Mouse (Mus musculus): ENCODE measurements around the gene Xrcc6. TPM values are rescaled to one million over a fixed set of nuclear protein-coding genes. Genes with fewer than 3 reads are reported as not detected.

The Xrcc6 gene
- total and polyA plus RNA-seq, 3 experiments: 12.4 to 154 (median 50.1) TPM

DNA sequence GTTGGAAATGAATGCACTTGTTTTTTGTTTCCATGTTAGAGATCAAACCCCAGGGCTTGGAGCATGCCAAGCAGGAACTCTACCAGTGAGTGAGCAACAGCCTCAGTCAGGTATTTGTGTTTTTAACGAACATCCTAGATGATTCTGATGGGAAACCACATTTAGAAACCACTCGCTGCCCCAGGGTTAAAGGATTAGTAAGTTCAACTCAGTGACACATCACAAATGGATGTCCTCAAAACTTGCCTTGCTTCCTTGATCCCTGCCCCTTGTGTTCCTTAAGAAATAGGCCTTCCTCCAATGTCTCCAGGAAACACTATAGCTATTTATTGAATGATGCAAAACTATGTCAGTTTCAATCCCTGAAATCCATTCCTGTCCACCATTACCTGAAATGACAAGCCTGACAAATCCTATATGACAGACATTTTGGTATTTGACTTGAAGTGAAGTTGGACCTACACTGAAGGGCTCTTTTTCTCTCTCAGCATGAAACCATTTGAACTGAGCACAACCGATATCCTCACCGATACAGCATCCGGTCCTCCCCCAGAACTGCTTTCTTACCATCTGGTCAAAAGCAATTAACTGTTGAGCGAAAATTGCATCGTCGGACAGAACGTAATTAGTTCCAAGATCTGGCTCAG lies 27.2 kb downstream of the Xrcc6 start:
- ATAC-seq (ENCODE audit: extremely low read depth, insufficient number of reproducible peaks, low FRiP score, poor library complexity, severe bottlenecking): no peak
- H3K36me3 ChIP-seq (replicated peaks): peaks cover 41% of the 10 kb centered on the region
- no peaks in the 10 kb centered on the region for H3K27me3 ChIP-seq (ENCODE audit: insufficient read depth, low read length)
- TF ChIP-seq TAL1 (conservative IDR thresholded peaks at IDR 0.05; ENCODE audit: low read depth, low read length) (no peak), GATA1 (IDR thresholded peaks at IDR 0.05; ENCODE audit: borderline replicate concordance, low read length) (no peak), CTCF (IDR thresholded peaks at IDR 0.05; ENCODE audit: low read depth, low read length) (no peak), GATA2 (IDR thresholded peaks at IDR 0.05; ENCODE audit: borderline replicate concordance, low read depth, low read length) (no peak), POLR2AphosphoS5 (IDR thresholded peaks at IDR 0.05; ENCODE audit: insufficient replicate concordance, low read depth, low read length) (no peak)
- peaks cover 39% of the 10 kb centered on the region for H3K4me1 ChIP-seq (ENCODE audit: insufficient read depth, low read depth, low read length)
- no peaks in the 10 kb centered on the region for H3K9me3 ChIP-seq (replicated peaks)
- DNase-seq (ENCODE audit: low spot score): no peak
- peak overlapping the region; percentile 96 for H3K4me3 ChIP-seq (ENCODE audit: low read depth, low read length)

DNA sequence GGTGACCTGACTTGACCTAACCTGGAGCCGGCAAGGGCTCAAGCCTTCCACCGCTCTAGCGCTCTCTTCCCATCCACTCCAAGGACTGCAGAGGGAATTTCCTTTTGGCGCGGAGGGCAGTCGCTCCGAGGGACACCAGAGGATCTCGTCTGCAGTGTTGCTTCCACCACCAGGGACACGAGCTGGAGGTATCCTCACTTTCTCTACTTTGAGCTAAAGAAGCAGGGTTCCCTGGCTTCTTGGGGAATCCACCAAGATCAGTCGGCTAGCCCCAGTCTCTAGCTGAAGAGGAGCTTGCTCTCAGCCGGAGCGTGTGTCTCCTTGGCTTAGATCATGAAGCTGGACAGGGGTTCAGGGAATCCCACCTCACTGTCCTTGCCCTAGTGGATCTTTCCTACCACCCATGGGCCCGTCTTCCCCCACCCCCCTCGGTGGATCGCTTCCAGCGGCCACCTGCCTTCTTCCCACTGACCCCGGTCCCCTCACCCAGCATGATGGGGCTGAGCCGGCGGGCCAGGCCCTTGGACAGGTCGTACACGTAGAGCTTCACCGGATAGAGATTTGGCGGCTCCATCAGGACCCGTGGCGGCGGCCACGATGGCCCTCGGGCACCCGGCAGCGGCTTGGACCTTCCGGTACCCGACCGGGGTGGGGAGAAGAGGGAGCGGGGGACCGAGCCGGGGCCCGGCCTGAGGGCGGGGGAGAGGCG lies 27.9 kb downstream of the Xrcc6 start:
- peak; percentile 58 for DNase-seq (ENCODE audit: low spot score)
- ATAC-seq (ENCODE audit: extremely low read depth, insufficient number of reproducible peaks, low FRiP score, poor library complexity, severe bottlenecking): no peak
- Histone ChIP-seq H3K36me3 (replicated peaks) (peaks cover 46% of the 10 kb centered on the region), H3K4me3 (ENCODE audit: low read depth, low read length) (peak overlapping the region; percentile 96), H3K4me1 (ENCODE audit: insufficient read depth, low read depth, low read length) (peaks cover 39% of the 10 kb centered on the region), H3K27me3 (ENCODE audit: insufficient read depth, low read length) (no peaks in the 10 kb centered on the region), H3K9me3 (replicated peaks) (no peaks in the 10 kb centered on the region)
- TF ChIP-seq GATA2 (IDR thresholded peaks at IDR 0.05; ENCODE audit: borderline replicate concordance, low read depth, low read length): no peak
- TF ChIP-seq CTCF (IDR thresholded peaks at IDR 0.05; ENCODE audit: low read depth, low read length): no peak
- no peak for TF ChIP-seq GATA1 (IDR thresholded peaks at IDR 0.05; ENCODE audit: borderline replicate concordance, low read length)
- no peak for TF ChIP-seq TAL1 (conservative IDR thresholded peaks at IDR 0.05; ENCODE audit: low read depth, low read length)
- no peak for TF ChIP-seq POLR2AphosphoS5 (IDR thresholded peaks at IDR 0.05; ENCODE audit: insufficient replicate concordance, low read depth, low read length)

DNA sequence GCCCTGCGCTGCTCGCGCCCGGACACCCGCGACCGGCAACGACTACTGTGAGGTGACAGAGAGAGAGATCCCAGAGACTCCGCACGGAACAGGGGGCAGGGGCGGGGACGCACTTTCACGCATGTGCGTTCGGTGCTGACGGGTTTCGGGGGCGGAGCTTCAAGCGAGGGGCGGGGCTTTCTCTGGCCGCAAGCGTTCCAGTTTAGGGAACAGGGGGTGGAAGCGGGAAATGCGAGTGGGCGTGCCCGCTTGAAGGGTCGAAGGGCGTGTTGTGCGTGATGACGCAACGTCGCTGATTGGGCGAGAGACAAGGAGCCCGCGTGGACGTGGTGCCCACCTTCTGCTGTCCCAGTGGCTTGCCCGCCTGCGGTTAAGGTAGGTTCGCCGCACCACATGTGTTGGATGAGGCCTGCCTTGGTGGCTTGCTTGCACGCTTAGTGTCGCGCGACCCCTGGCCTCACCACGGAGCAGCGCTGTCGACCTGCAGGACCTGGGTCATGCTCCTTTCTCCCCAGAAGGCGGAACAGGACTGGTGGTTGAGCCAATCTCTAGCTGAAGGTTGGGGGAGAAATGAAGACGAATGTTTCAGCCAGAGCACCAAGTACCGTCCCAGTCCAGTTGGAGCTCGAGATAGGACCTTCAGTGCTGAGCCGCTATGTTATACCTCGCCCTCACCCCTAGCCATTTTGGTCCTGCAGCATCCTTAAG lies 28.6 kb downstream of the Xrcc6 start:
- DNase-seq (ENCODE audit: low spot score): peak; percentile 90
- peak; percentile 98 for ATAC-seq (ENCODE audit: extremely low read depth, insufficient number of reproducible peaks, low FRiP score, poor library complexity, severe bottlenecking)
- Histone ChIP-seq H3K27me3 (ENCODE audit: insufficient read depth, low read length) (no peaks in the 10 kb centered on the region), H3K9me3 (replicated peaks) (no peaks in the 10 kb centered on the region), H3K4me1 (ENCODE audit: insufficient read depth, low read depth, low read length) (peaks cover 39% of the 10 kb centered on the region), H3K36me3 (replicated peaks) (peaks cover 43% of the 10 kb centered on the region), H3K4me3 (ENCODE audit: low read depth, low read length) (peak overlapping the region; percentile 96)
- TF ChIP-seq CTCF (IDR thresholded peaks at IDR 0.05; ENCODE audit: low read depth, low read length) (no peak), GATA2 (IDR thresholded peaks at IDR 0.05; ENCODE audit: borderline replicate concordance, low read depth, low read length) (peak; percentile 16; the same call in 1 of the 2 replicates)

DNA sequence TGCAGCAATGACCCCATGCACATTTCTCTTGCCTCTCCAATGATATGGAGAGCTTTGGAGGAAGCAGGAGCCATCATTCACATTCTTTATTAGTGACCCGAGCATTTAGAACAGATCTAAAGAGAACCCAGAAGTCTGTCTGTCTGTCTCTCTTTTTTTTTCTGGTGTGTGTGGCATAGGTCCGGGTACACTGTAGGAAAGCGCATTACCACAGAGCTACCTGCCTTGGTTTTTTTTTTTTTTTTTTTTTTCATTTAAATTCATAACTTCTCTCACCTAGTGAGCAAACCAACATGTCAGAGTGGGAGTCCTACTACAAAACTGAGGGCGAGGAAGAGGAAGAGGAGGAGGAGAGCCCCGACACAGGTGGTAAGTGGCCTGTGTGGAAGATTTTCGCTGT lies 29.2 kb downstream of the Xrcc6 start:
- Histone ChIP-seq H3K9me3 (replicated peaks) (no peaks in the 10 kb centered on the region), H3K4me3 (ENCODE audit: low read depth, low read length) (peak overlapping the region; percentile 96), H3K27me3 (ENCODE audit: insufficient read depth, low read length) (no peaks in the 10 kb centered on the region), H3K36me3 (replicated peaks) (peaks cover 46% of the 10 kb centered on the region), H3K4me1 (ENCODE audit: insufficient read depth, low read depth, low read length) (peaks cover 41% of the 10 kb centered on the region)
- DNase-seq (ENCODE audit: low spot score) (no peak), ATAC-seq (ENCODE audit: extremely low read depth, insufficient number of reproducible peaks, low FRiP score, poor library complexity, severe bottlenecking) (no peak)
- TF ChIP-seq GATA1 (IDR thresholded peaks at IDR 0.05; ENCODE audit: borderline replicate concordance, low read length) (no peak), POLR2AphosphoS5 (IDR thresholded peaks at IDR 0.05; ENCODE audit: insufficient replicate concordance, low read depth, low read length) (no peak), GATA2 (IDR thresholded peaks at IDR 0.05; ENCODE audit: borderline replicate concordance, low read depth, low read length) (no peak), CTCF (IDR thresholded peaks at IDR 0.05; ENCODE audit: low read depth, low read length) (no peak), TAL1 (conservative IDR thresholded peaks at IDR 0.05; ENCODE audit: low read depth, low read length) (no peak)

DNA sequence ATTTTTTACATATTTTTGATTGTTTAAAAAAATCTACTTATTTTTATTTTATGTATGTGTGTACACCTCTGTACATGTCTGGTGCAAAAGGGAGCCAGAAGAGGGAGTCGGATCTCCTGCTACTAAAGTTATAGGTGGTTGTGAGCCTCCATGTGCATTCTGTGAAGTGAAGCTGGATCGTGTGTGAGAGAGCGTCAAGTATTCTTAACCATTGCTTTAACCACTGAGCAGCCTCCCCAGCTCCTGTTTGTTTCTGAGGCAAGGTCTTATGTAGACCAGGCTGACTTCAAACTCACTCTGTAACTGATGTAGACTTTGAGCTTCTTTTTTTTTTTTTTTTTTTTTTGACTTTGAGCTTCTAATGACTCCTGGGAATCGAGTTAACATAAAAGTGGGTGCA lies 29.8 kb downstream of the Xrcc6 start:
- DNase-seq (ENCODE audit: low spot score): no peak
- Histone ChIP-seq H3K27me3 (ENCODE audit: insufficient read depth, low read length) (no peaks in the 10 kb centered on the region), H3K9me3 (replicated peaks) (no peaks in the 10 kb centered on the region), H3K4me1 (ENCODE audit: insufficient read depth, low read depth, low read length) (peaks cover 44% of the 10 kb centered on the region), H3K36me3 (replicated peaks) (peaks cover 46% of the 10 kb centered on the region), H3K4me3 (ENCODE audit: low read depth, low read length) (peak overlapping the region; percentile 58; the same call in 1 of the 2 replicates)
- TF ChIP-seq TAL1 (conservative IDR thresholded peaks at IDR 0.05; ENCODE audit: low read depth, low read length) (no peak), GATA1 (IDR thresholded peaks at IDR 0.05; ENCODE audit: borderline replicate concordance, low read length) (no peak), CTCF (IDR thresholded peaks at IDR 0.05; ENCODE audit: low read depth, low read length) (no peak), POLR2AphosphoS5 (IDR thresholded peaks at IDR 0.05; ENCODE audit: insufficient replicate concordance, low read depth, low read length) (no peak), GATA2 (IDR thresholded peaks at IDR 0.05; ENCODE audit: borderline replicate concordance, low read depth, low read length) (no peak)
- no peak for ATAC-seq (ENCODE audit: extremely low read depth, insufficient number of reproducible peaks, low FRiP score, poor library complexity, severe bottlenecking)

DNA sequence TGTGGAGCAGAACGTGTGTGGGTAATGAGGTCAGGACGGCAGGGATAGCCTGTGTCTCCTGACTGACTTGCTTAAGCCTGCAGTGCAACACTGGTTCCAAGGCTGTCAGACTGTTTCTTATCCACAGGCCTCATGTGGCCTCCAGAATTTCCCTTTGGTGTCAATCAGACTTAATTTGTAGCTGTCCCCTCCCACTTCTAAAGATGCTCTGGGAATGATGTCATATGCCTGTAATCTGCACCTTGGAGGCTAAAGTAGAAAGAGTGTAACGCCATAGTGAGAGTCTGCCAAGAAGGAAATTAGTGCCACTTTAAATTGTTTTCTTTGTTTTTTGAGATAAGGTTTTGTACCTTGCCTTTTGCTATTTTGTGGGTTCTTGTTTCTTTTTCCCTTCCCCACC lies 31.7 kb downstream of the Xrcc6 start:
- H3K9me3 ChIP-seq (replicated peaks): no peaks in the 10 kb centered on the region
- ATAC-seq (ENCODE audit: extremely low read depth, insufficient number of reproducible peaks, low FRiP score, poor library complexity, severe bottlenecking): no peak
- peaks cover 56% of the 10 kb centered on the region for H3K36me3 ChIP-seq (replicated peaks)
- TF ChIP-seq CTCF (IDR thresholded peaks at IDR 0.05; ENCODE audit: low read depth, low read length): no peak
- TF ChIP-seq TAL1 (conservative IDR thresholded peaks at IDR 0.05; ENCODE audit: low read depth, low read length): no peak
- no peak for TF ChIP-seq GATA1 (IDR thresholded peaks at IDR 0.05; ENCODE audit: borderline replicate concordance, low read length)
- TF ChIP-seq GATA2 (IDR thresholded peaks at IDR 0.05; ENCODE audit: borderline replicate concordance, low read depth, low read length): no peak
- TF ChIP-seq POLR2AphosphoS5 (IDR thresholded peaks at IDR 0.05; ENCODE audit: insufficient replicate concordance, low read depth, low read length): no peak
- H3K27me3 ChIP-seq (ENCODE audit: insufficient read depth, low read length): no peaks in the 10 kb centered on the region
- no peak overlapping the region for H3K4me3 ChIP-seq (ENCODE audit: low read depth, low read length)
- no peak for DNase-seq (ENCODE audit: low spot score)
- H3K4me1 ChIP-seq (ENCODE audit: insufficient read depth, low read depth, low read length): peaks cover 41% of the 10 kb centered on the region
